Mouse (Mus musculus): Measurements from ENCODE around the gene Rangap1.

The Rangap1 gene

GRCm38 (mm10) chr15:81744992-81745600, at the start of gene Rangap1, which contains the start of gene Zc3h7b:
Gene Rangap1, minus strand, starts transcription at chr15:81745530.
Gene Zc3h7b, plus strand, starts transcription at chr15:81745057.
- peak; percentile 79 for DNase-seq (ENCODE audit: extremely low spot score)

- no peak for DNase-seq (ENCODE audit: extremely low spot score)
Measured at GRCm38 (mm10) chr15:81792444-81792843, 47.1 kb upstream of the Rangap1 start.

GRCm38 (mm10) chr15:81787525-81787924, 42.2 kb upstream of the Rangap1 start:
- no peak for DNase-seq (ENCODE audit: extremely low spot score)

GRCm38 (mm10) chr15:81785701-81786100, 40.4 kb upstream of the Rangap1 start:
- DNase-seq (ENCODE audit: extremely low spot score), result no peak

- DNase-seq (ENCODE audit: extremely low spot score), result no peak
Measured at GRCm38 (mm10) chr15:81784762-81785161, 39.4 kb upstream of the Rangap1 start.

- DNase-seq (ENCODE audit: extremely low spot score), result no peak
Measured at GRCm38 (mm10) chr15:81781816-81782215, 36.5 kb upstream of the Rangap1 start.

- no peak for DNase-seq (ENCODE audit: extremely low spot score)
Measured at GRCm38 (mm10) chr15:81776631-81777422, 31.5 kb upstream of the Rangap1 start.

- no peak for DNase-seq (ENCODE audit: extremely low spot score)
Measured at GRCm38 (mm10) chr15:81774505-81775171, 29.3 kb upstream of the Rangap1 start.

GRCm38 (mm10) chr15:81772431-81773120, 27.2 kb upstream of the Rangap1 start:
- DNase-seq (ENCODE audit: extremely low spot score), result no peak

GRCm38 (mm10) chr15:81769037-81769436, 23.7 kb upstream of the Rangap1 start:
- DNase-seq (ENCODE audit: extremely low spot score), result peak; percentile 24

GRCm38 (mm10) chr15:81766439-81766838, 21.1 kb upstream of the Rangap1 start:
- no peak for DNase-seq (ENCODE audit: extremely low spot score)

- DNase-seq (ENCODE audit: extremely low spot score), result no peak
Measured at GRCm38 (mm10) chr15:81765651-81766050, 20.3 kb upstream of the Rangap1 start.

GRCm38 (mm10) chr15:81764573-81764972, 19.2 kb upstream of the Rangap1 start:
- no peak for DNase-seq (ENCODE audit: extremely low spot score)

- no peak for DNase-seq (ENCODE audit: extremely low spot score)
Measured at GRCm38 (mm10) chr15:81761959-81762358, 16.6 kb upstream of the Rangap1 start.

GRCm38 (mm10) chr15:81761381-81761780, 16.1 kb upstream of the Rangap1 start:
- no peak for DNase-seq (ENCODE audit: extremely low spot score)

GRCm38 (mm10) chr15:81760361-81761079, 15.2 kb upstream of the Rangap1 start:
- DNase-seq (ENCODE audit: extremely low spot score), result no peak

GRCm38 (mm10) chr15:81759542-81759941, 14.2 kb upstream of the Rangap1 start:
- no peak for DNase-seq (ENCODE audit: extremely low spot score)

- DNase-seq (ENCODE audit: extremely low spot score), result no peak
Measured at GRCm38 (mm10) chr15:81758701-81759100, 13.4 kb upstream of the Rangap1 start.

- no peak for DNase-seq (ENCODE audit: extremely low spot score)
Measured at GRCm38 (mm10) chr15:81753669-81754068, 8.3 kb upstream of the Rangap1 start.

GRCm38 (mm10) chr15:81749742-81750141, 4.4 kb upstream of the Rangap1 start:
- no peak for DNase-seq (ENCODE audit: extremely low spot score)

GRCm38 (mm10) chr15:81745601-81746114, 328 bp upstream of the Rangap1 start:
- DNase-seq (ENCODE audit: extremely low spot score), result peak; percentile 82

All from embryo, embryonic 9.5 days (tissue).